Mouse (Mus musculus): ENCODE results near the gene Tmem39b.

- TF ChIP-seq POLR2A (IDR thresholded peaks at IDR 0.05; ENCODE audit: low read depth, low read length), result no peak
- TF ChIP-seq CTCF (IDR thresholded peaks at IDR 0.05; ENCODE audit: borderline replicate concordance, insufficient read depth, low read length), result no peak
These were observed 12.6 kb downstream of the Tmem39b start for GRCm38 (mm10) chr4:129683901-129684493.

Measured in embryonic fibroblast, embryonic 13.5 days (primary cell).